Mouse (Mus musculus): ENCODE data around the gene Sun1. TPM values are rescaled to one million over a fixed set of nuclear protein-coding genes. Genes with fewer than 3 reads are reported as not detected.

The Sun1 gene
- total RNA-seq, 2 experiments from 2014 or later = 89.3 to 92.9 TPM

DNA sequence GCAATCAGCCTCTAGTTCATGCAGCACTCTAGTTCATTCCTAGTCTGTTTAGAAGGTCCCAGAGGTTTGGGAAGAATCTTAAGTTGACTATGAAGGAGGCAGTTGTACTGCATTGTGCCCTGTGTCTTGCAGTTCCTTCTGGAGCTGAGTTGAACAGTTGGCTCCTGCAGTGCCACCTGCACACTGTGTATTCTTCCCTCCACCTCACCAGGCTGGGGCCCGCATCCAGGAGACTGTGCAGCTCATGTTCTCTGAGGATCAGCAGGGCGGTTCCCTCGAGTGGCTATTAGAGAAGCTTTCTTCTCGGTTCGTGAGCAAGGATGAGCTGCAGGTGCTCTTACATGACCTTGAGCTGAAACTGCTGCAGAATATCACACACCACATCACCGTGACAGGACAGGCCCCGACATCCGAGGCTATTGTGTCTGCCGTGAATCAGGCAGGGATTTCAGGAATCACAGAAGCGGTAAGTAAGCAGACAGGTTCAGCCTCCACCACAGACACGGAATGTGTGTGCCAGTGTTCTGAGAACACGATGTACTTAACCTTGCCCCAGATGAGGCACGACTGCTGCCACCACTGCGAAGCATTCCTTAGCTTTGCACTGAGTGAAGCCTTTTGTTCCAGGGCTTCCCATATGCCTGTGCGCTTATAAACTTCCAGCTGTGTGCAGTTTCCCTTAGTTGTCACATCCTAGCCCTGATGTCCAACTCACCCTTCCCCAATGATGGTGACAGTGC lies 40.8 kb downstream of the Sun1 start:
- ATAC-seq (replicated peaks; ENCODE audit: low FRiP score, low TSS enrichment, poor library complexity, severe bottlenecking) = no peak

DNA sequence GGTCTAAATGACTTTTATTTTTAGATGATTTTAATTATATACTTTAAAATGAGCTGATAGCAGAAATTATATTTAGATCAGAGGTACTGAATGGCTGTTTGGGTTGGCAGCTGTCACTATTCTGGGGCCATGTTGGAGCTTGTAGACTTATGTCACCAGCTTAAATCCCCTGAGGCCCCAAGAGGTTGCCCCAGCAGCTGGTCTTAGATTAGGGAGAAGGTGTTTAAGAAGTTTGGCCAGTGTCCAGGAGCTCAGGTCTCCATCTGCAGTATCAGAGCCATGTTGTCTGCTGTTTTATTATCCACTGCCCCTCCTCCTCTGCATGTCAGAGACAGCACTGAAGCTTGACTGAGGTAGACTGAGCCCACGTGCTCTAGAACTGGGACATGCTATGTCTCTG lies 42.9 kb downstream of the Sun1 start:
- peak; percentile 70 for ATAC-seq (replicated peaks; ENCODE audit: low FRiP score, low TSS enrichment, poor library complexity, severe bottlenecking)

DNA sequence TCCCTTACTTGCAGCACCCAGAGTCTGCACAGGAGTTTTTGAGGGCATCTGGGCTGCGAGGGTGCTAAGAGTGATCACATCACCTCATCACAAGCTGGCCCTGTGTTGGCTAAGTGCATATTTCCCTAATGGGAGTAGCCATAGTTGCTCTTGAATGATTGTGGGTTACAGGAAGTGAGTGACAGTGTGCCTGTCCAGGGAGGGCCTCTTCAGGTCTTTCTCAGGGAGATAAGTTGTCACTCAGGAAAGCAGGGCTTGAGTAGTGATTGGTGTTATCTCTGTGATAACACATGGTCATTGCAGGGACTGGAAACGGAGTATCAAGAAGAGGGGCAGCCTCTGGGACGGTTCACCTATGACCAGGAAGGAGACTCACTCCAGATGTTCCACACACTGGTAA lies 47.3 kb downstream of the Sun1 start:
- ATAC-seq (replicated peaks; ENCODE audit: low FRiP score, low TSS enrichment, poor library complexity, severe bottlenecking) = no peak

- ATAC-seq (replicated peaks; ENCODE audit: low FRiP score, low TSS enrichment, poor library complexity, severe bottlenecking) = no peak
These were observed 48.4 kb downstream of the Sun1 start for GRCm38 (mm10) chr5:139248846-139249245.

DNA sequence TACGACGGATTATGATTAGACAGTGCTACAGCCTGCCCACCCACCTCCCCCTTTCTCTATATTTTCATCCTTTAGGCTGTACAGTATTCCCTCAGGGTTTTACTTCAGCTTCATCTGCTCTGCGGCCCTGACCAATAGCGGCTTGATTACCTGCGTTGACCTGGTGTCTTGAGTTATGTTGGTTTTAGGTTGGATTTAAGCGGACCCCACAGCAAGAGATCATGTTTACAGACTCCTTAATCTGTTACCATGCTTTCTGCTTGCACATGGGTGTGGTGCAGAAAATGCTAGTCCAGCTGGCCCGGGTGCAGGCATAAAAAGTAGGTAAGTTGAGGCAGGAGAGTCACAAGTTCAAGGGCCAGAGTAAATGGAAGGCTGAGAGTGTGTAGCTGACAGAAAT lies 50.8 kb downstream of the Sun1 start:
- ATAC-seq (replicated peaks; ENCODE audit: low FRiP score, low TSS enrichment, poor library complexity, severe bottlenecking) = no peak

DNA sequence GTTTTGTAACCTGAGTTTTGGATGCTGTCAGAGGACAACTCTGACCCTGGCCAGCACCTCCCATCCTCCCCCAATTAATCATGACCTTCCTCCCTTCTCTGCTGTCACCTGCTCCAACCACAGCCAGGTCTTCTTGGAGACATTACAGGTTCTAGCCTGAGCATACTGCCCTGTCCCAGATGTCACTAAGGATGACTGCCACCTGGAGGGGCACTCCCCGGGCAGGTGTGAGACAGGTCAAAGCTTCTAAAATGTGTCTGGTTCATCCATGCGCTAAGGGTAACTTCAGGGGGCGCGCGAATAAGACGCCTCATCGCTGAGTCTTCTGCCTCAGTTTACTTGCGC lies 51.3 kb downstream of the Sun1 start:
- peak; percentile 10 for ATAC-seq (replicated peaks; ENCODE audit: low FRiP score, low TSS enrichment, poor library complexity, severe bottlenecking)

DNA sequence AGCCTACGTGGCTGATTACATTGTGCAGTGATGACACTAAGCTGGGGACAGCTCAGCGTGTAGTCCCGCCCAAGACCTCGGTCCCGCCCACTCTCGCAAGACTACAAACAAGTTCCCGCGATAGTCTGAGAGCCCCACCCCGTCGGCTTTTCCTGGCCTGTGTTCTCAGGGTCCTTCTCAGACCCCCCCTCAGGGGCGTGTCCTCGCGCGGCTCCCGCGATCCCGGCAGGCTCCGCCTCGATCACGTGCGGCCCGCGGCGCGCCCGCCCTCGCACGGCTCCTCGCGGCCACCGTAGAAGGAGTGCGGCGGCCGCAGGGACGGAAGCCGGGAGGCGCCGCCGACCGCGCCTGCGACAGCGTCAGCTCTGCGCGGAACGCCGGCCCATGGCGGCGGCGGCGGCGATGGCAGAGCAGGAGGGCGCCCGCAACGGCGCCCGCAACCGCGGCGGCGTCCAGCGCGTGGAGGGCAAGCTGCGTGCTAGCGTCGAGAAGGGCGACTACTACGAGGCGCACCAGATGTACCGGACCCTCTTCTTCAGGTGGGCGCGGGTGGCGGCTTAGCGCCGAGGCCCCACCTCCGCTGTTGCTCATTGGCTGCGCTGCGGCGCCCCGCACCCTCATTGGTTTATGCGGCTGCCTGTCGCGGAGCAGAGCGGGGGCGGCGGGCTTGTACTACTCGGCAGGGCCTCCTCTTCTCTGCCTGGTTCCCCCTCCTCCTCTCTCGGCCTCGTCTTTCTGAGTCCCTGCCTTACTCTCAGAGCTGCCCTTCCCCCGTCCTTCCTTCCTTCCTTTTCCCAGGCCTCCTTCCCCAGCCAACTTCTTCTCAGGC lies 51.9 kb downstream of the Sun1 start, which contains the start of gene Get4:
Gene Get4 (plus strand): TSS at position 244 of the 829 bp plus-strand sequence.
- peak; percentile 76 for ATAC-seq (replicated peaks; ENCODE audit: low FRiP score, low TSS enrichment, poor library complexity, severe bottlenecking)

GRCm38 (mm10) chr5:139252910-139253245 lies 52.4 kb downstream of the Sun1 start:
- peak; percentile 53 for ATAC-seq (replicated peaks; ENCODE audit: low FRiP score, low TSS enrichment, poor library complexity, severe bottlenecking)

DNA sequence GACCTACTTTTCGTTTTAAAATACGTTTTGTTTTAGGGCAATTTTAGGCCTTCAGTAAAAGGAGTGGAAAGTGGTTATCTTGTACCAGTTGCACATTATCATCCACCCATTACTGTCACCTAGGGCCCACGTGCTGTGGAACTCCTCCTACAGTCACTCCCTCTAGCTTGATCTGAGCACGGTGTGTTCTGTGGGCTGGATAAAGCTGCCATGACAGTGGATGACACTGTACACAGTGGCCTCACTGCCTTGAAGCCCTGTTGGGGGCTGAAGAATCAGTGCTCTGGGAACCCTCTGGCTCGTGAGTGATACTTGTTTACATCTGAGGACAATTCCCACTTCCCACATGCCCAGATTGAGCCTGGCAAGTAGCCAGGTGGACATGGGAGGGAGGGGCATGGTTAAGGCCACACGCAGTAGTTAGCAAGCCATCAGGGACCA lies 52.9 kb downstream of the Sun1 start:
- peak; percentile 80 for ATAC-seq (replicated peaks; ENCODE audit: low FRiP score, low TSS enrichment, poor library complexity, severe bottlenecking)

DNA sequence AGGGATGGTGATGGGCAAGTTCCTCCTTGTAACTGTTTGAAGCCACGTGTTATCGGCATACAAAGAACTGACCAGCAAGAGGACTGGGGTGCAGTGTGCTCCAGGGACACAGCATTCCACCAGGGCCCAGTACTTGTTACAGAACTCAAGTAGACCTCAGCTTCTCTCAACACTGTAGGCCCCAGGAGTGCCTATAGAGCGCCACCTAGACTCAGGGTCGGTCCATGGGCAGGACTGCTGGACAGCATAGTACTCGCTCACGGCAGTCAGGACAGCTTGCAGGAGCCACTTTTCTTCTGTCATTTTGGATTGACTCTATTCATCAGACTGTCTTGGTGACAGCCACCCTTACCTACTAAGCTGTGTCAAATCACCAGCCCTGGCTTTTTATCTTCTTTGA lies 54.5 kb downstream of the Sun1 start:
- no peak for ATAC-seq (replicated peaks; ENCODE audit: low FRiP score, low TSS enrichment, poor library complexity, severe bottlenecking)

- ATAC-seq (replicated peaks; ENCODE audit: low FRiP score, low TSS enrichment, poor library complexity, severe bottlenecking) = no peak
These were observed 55.3 kb downstream of the Sun1 start for GRCm38 (mm10) chr5:139255777-139256176.

GRCm38 (mm10) chr5:139256211-139256765 lies 55.9 kb downstream of the Sun1 start:
- ATAC-seq (replicated peaks; ENCODE audit: low FRiP score, low TSS enrichment, poor library complexity, severe bottlenecking) = no peak

- ATAC-seq (replicated peaks; ENCODE audit: low FRiP score, low TSS enrichment, poor library complexity, severe bottlenecking) = no peak
These were observed 56.8 kb downstream of the Sun1 start for GRCm38 (mm10) chr5:139257265-139257664.

GRCm38 (mm10) chr5:139257818-139258217 lies 57.4 kb downstream of the Sun1 start:
- no peak for ATAC-seq (replicated peaks; ENCODE audit: low FRiP score, low TSS enrichment, poor library complexity, severe bottlenecking)

DNA sequence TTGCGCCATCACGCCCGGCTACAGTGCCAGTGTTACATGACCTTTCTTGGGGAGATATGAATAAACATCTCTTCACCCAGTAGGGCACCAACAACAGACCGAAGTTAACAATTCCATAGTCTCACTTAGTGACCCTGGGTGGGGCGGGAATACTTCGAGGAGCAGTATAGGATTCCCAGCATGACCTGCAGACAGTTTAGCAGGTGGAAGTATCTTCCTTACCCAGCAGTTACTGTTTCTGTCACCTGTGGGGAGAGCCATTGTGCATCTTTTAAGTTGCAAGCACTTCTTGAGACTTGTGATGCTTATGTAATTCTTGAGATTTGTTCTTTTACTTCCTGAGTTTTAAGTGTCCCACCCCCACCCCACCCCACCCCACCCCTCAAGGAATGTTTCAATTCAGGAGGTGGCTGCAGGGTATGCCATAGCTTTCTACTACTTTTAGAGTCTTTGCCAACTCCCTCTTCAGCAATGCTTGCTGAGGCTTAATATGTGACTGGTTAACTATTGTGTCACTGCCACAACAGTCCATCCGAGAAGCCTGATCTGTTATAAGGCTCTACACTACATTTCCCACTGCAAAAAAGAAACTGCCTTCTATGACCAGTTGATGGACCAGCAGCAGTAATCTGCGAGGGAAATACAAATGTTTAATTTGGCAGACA lies 58.1 kb downstream of the Sun1 start:
- no peak for ATAC-seq (replicated peaks; ENCODE audit: low FRiP score, low TSS enrichment, poor library complexity, severe bottlenecking)

DNA sequence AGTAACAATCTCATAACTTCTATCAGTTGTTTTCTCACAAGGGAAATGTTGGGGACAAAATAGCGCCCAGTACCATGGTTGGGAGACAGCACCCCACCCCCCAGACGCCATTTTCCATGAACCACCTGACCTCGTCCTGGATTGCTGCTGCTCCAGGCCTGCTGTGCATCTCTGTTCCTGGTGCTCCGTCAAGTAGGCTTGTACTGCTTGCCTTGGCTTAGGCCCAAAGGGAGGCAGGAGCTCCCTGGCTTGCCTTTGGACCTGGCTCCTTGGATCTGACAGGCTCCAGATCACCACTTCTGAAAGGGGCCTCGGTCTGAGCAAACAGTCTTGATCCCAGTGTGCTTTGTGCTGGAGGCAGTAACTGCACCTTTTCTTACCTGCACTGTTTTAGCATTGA lies 59.4 kb downstream of the Sun1 start:
- ATAC-seq (replicated peaks; ENCODE audit: low FRiP score, low TSS enrichment, poor library complexity, severe bottlenecking) = no peak

GRCm38 (mm10) chr5:139261403-139261802 lies 61.0 kb downstream of the Sun1 start:
- ATAC-seq (replicated peaks; ENCODE audit: low FRiP score, low TSS enrichment, poor library complexity, severe bottlenecking) = 0 out of 2 replicates have a peak, but pooled peaks have one; percentile 30

DNA sequence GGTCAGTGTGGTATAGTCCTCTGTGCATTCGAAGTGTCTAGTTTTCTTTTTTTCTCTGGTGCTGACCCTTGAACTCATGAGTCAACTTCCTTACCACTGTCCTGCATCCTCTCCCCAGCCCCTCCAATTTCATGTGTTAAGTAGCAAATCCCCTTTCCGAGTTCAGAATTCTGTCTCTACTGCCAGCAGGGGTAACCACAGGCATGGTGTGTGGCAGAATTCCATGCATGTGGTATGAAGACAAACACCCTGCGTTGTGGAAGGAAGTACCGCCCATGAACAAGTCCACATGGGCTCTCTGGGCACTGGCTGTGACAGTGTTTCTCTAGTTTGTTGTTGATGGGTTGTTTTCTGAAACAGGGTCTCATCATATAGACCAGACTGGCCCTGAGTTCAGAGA lies 67.2 kb downstream of the Sun1 start:
- ATAC-seq (replicated peaks; ENCODE audit: low FRiP score, low TSS enrichment, poor library complexity, severe bottlenecking) = no peak

DNA sequence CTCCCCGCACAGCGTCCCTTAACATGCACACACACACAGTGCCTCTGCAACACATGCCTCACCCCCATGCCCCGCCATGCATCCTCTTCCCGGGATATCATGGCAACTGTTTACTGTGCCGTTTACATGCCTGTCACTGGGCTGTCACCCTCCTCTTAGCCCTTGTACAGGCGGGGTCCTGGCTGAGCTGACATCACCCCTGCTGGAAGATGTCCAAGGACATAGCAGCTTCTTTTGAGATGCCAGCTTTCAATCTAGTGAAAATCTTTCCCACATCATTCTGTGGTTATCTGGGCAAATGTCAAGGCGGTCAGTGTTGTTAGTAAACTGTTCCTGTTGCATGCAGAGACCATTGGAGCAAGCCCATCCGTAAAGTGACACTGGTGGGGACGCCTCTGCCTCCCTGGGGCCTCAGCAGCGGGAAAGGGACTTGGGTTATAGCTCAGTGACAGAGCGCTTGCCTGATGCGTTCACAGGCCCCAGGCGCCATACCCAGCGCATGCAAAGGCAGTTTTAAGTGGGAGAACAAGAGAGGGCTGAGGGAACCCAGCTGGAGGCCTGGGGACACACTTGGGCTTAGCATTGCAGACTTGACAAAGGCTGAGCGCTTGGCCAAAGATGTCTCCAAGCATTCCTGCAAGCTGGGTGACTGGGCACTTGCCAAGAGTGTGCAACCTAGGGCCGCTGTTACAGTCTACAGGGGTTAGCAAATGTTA lies 70.5 kb downstream of the Sun1 start:
- no peak for ATAC-seq (replicated peaks; ENCODE audit: low FRiP score, low TSS enrichment, poor library complexity, severe bottlenecking)
